Mouse (Mus musculus) left cerebral cortex, adult 2 months (tissue): ENCODE results near the gene Man1b1. TPM values are rescaled to one million over a fixed set of nuclear protein-coding genes. Genes with fewer than 3 reads are reported as not detected.
A peak's percentile ranks its signal among the peaks of the same experiment; 100 is the strongest.

Experiments
- DNase-seq, 2 experiments: peaks; one replicate each; pipeline ENCODE4 v3.0.0; 2021 to 2022; ENCODE audit warnings: low spot score in 2 of 2, mixed read lengths in 1 of 2; ENCODE audit errors: extremely low spot score in 1 of 2
- H3K27ac ChIP-seq: fragments of 200-600 bp; 2 replicates; pipeline ENCODE4 v1.8.1; 2022
- H3K4me3 ChIP-seq: fragments of 200-600 bp; 2 replicates; pipeline ENCODE4 v1.8.1; 2022
- CTCF ChIP-seq: fragments of 200-600 bp; IDR thresholded peaks from 2 replicates; pipeline ENCODE4 v1.8.1; 2022; ENCODE audit warnings: antibody characterized with exemption, mild to moderate bottlenecking, moderate library complexity
- intact Hi-C: fragments of 180-260 bp; cut with DNase I; formaldehyde crosslinking; loops from one replicate; pipeline ENCODE4 v1.15.1; 2025
- long read RNA-seq, 2 experiments: library from polyadenylated mRNA; stranded (forward); transcript quantifications; one replicate each; pipeline ENCODE4 v2.0.0; 2021; ENCODE audit warnings: borderline mapping rate in 2 of 2
- total RNA-seq, 2 experiments: library from RNA; stranded (reverse); gene quantifications; 2 replicates each; pipeline ENCODE4 v1.2.3; 2021

Gene Man1b1
- total RNA-seq, result 10 to 100 TPM; 56.0 to 62.4 TPM
- long read RNA-seq, experiment 1, transcript Man1b1-201 (13 exons, 3,755 nt), result major isoform, 93 of 113 reads
- long read RNA-seq, experiment 1, partial matches to known transcripts, result 7 of 113 reads
- long read RNA-seq, experiment 1, other reads (novel, unspliced or antisense), result 13 of 113 reads
- long read RNA-seq, experiment 2, transcript Man1b1-201 (13 exons, 3,755 nt), result major isoform, 69 of 95 reads
- long read RNA-seq, experiment 2, partial matches to known transcripts, result 12 of 95 reads
- long read RNA-seq, experiment 2, other reads (novel, unspliced or antisense), result 14 of 95 reads

DNA sequence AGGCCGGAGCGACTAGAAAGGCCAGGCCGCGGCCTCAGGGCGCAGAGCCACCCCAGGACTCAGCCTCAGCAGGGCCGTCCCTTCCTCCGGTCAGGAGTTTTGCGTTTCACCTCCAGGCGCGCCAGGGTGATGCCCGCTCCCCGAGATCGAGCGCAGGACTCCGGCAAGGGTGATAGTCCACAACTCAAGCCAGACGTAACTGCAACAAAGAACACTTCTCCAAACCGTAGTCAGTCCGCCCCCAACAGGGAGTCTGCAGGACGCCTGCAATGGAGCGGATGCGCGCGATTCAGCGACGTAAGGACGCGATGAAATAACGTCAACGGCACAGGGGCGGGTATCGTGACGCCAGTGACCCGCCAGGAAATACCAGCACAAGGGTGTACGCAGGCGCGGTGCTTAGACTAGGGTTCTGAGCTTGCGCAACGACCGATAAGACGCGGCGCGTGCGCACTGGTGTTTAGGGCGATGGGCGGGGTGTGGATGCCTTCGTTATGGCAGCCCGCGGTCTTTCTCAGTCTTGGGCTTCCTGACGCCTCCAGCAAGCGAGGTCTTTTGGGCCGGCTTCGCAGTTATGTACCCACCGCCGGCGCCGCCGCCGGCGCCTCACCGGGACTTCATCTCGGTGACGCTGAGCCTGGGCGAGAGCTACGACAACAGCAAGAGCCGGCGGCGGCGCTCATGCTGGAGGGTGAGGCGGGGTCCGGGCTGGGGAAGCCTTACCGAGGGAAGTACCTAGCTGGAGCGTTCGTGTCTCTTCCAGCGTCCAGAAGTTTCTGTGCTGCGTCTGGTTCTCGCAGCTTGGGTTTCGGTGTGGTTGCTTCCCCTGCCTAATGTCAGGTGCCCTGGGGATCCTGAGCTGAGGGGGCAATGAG is at the start of gene Man1b1:
Man1b1 (plus strand) TSS at position 53 of the 875 bp plus-strand sequence.
- peak; percentile 20 for TF ChIP-seq CTCF
- intact Hi-C loops, result loop anchor here (2.0 kb wide), 2 partner anchors 60 to 70 kb away; partner anchors contain the start of genes Anapc2 and Ssna1
- peak; percentile 99 for DNase-seq
- Histone ChIP-seq H3K4me3 (peak within 1 kb of the TSS; percentile 91), H3K27ac (peak within 1 kb of the TSS; percentile 92)

DNA sequence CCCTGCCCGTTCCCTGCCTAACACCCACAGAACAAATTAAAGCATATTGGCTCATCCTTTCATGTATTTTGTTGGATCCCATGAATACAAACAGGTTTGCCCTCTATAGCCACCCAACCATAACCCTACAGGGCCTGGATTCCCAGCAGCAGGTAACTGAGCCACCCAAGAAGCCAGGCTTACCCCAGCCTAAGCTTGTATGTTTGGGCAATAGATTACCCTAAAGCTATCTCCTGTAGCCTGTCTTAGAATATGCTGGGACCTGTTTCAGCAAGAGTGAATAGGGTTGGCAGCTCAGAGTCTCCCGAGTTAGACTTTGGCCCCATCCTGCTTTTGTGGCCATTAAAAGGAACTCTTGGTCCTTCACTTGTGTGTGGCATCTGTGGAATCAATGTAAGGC is 46.6 kb upstream of the Man1b1 start:
- no peak for DNase-seq
- TF ChIP-seq CTCF, result no peak
- intact Hi-C loops, result no loop called here
- H3K4me3 ChIP-seq, result no peak overlapping the region
- H3K27ac ChIP-seq, result no peak overlapping the region

DNA sequence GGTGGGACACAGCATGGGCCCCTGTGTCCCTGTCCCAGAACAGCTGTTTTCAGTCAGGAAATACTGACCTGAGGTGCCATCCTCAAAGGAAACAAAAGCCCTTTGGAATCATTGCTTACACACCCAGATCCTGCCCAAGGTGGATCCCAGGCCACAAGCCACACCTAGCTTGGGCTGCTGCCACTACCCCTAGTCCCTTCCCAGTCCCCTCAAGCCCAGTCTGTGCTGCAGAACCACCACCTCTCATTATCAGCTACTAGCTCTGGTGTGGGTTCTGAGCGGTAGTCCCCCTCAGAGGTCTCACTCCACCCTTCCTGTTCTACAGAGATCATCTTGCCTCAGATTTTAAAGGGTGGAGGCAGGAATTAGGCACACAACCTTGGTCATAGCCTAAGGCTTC is 45.8 kb upstream of the Man1b1 start:
- intact Hi-C loops, result no loop called here
- Histone ChIP-seq H3K4me3 (no peak overlapping the region), H3K27ac (no peak overlapping the region)
- DNase-seq, result no peak
- TF ChIP-seq CTCF, result no peak

DNA sequence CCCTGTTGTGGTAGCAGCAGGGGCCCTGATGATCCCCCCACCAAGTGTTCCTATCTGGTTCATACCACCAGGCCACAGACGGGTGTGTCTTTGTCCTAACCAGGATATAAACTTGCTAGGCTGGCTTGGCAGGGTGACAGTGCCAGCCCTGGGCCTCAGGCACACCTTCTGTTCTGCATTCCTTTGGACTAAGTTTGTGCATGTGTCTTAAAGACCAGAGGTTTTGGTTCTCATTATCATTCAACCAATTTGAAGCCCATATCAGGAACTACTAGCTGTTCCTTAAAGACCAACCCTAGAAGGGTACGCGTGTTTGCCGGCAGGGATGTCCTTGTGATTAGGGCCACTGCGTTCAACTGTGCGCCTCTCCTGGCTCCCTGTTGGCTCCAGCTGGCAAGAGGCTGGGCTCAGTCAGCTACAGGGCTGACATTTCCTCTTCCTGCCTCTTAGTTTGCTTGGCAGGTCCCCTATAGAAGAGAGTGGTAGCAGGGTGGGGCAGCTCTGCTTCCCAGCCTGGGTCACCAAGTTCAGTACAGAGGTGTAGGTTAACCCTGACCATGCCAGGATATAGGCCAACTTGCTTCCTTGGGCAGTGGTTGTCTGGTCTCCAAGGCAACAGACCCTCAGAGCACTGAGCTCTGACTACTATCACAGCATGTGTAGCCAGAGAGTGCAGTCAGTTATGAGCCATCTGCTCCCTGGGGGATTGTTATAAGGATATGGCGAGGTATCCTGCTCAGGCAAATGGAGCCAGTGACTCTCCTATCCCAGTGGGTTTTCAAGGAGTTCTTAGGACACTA is 45.1 kb upstream of the Man1b1 start:
- intact Hi-C loops, result no loop called here
- TF ChIP-seq CTCF, result no peak
- Histone ChIP-seq H3K4me3 (no peak overlapping the region), H3K27ac (peak overlapping the region; percentile 36; the same call in 1 of the 2 replicates)
- no peak for DNase-seq

DNA sequence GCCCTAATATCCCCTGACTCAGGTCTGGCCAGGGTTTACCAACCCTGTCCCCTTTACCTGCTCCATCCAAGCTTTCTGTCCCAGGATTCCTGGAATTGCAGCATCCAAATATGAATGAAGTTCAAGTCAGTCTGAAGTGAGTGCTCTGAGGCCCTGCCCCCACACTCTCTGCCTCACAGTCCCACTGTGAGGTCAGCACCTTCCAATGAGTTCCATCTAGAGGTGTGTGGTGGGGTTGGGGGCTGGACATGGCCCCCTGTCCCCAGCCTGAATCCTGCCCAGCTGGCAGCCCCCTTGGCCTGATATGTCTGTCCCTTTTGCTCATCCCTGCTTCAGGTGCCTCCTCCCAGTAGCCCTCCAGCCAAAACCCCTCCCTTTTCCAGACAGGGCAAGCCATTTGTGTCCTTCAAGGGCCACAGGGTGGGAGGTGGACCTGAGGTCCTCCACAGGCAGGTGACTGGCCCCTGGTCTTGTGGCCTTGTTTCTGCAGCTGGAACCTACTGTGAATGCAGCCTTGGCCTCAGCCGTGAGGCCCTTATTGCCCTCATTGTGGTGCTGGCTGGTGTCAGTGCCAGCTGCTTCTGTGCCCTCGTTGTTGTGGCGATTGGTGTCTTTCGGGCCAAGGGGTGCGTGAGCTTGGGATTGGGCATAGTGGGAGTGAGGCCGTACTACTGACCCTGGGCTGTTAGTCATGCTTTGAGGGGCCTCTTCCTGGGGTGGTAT is 44.0 kb upstream of the Man1b1 start, which contains the start of gene Tmem210:
Tmem210 (plus strand) TSS at position 219 of the 723 bp plus-strand sequence.
- no peak for DNase-seq
- Histone ChIP-seq H3K27ac (peak within 1 kb of the TSS; percentile 36), H3K4me3 (no peak within 1 kb of the TSS)
- no peak for TF ChIP-seq CTCF
- intact Hi-C loops, result no loop called here

DNA sequence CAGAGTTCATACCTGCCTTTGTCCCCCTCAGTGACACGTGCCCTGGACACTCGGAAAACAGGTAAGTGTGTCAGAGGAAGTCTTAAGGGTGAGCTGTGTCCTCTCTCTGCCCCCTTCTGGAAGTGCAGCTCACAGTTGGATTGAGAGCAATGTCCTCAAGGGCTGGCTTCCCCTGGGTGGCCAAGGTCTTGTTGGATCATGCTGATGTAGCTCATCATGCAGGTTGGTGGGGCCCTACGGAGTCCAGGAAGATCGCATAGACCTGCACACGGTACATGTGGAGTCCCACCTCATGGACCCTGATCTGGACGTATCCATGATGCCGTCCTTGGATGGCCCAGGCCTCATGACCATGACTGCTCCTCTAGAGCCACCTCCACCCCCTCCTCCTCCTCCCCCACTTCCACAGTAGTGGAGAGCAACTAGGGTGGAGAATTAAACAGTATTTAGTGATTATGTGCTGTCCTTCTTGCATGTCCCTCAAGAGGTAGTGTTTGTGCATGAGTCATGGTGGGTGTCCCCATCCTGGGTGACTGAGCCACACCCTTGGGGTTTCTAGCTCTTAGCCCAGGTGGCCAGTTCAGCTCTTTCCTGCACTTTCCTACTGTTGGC is 43.3 kb upstream of the Man1b1 start:
- Histone ChIP-seq H3K4me3 (no peak overlapping the region), H3K27ac (no peak overlapping the region)
- no peak for TF ChIP-seq CTCF
- intact Hi-C loops, result no loop called here
- DNase-seq, result no peak

DNA sequence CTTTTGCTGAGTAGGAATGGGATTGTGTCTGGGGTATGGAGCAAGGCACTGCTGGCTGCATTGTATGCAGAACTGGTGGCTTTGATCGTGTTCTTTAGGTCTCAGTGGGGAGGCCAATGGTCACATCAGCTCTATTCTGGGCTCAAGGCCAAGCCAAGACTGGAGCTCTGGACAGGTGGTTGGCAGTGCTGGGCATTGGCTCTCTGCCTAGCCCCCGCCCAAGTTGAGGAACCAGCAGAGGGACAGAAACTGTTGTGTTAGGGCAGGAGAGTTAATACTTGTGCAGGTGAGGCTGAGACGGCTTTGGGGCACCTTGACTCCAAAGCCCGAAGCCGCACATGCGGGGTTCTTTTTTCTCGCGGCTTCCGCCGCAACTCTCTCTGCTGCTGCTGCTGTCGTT is 42.5 kb upstream of the Man1b1 start, which contains the start of gene Lrrc26:
Lrrc26 (plus strand) TSS at position 265 of the 400 bp plus-strand sequence.
- Histone ChIP-seq H3K4me3 (peak within 1 kb of the TSS; percentile 13; the same call in 1 of the 2 replicates), H3K27ac (peak within 1 kb of the TSS; percentile 58)
- TF ChIP-seq CTCF, result no peak
- intact Hi-C loops, result no loop called here
- no peak for DNase-seq

DNA sequence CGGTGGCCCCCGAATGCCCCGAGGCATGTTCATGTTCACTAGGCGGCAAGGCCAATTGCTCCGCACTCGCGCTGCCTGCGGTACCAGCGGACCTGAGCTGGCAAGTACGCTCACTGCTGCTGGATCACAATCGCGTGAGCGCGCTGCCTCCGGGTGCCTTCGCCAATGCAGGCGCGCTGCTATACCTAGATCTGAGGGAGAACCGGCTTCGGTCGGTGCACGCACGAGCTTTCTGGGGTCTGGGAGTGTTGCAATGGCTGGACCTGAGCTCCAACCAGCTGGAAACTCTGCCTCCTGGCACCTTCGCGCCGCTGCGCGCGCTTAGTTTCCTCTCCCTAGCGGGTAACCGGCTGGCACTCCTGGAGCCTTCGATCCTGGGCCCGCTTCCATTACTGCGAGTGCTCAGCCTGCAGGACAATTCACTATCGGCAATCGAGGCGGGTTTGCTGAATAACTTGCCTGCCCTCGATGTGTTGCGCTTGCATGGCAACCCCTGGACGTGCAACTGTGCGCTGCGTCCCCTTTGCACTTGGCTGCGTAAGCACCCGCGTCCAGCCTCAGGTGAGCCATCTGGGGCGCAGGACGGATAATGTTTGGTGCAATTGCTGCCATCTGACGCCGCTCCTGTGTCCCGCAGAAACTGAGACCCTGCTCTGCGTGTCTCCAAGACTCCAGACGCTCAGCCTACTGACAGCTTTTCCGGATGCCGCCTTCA is 41.9 kb upstream of the Man1b1 start:
- peak overlapping the region; percentile 58 for H3K27ac ChIP-seq
- DNase-seq, result peak; percentile 67 to 69
- H3K4me3 ChIP-seq, result peak overlapping the region; percentile 13; the same call in 1 of the 2 replicates
- TF ChIP-seq CTCF, result no peak
- intact Hi-C loops, result no loop called here

DNA sequence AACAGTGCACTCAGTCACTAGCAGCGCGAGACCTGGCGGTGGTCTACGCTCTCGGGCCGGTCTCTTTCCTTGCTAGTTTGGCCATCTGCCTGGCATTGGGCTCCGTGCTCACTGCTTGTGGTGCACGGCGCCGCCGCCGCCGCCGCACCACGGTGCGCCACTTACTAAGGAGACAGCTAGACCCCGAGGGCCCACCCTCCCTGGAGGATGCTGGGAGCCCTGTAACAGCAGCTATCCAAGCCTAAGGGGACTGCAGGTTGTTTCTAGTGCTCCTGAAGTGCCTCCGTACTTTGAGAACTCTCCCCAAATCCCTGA is 41.4 kb upstream of the Man1b1 start:
- DNase-seq, result peak in 1 of 2 experiments; percentile 44
- intact Hi-C loops, result no loop called here
- no peak overlapping the region for H3K4me3 ChIP-seq
- TF ChIP-seq CTCF, result no peak
- H3K27ac ChIP-seq, result peak overlapping the region; percentile 58
